Mouse (Mus musculus): ENCODE measurements around the gene Lrrtm3. TPM values are rescaled to one million over a fixed set of nuclear protein-coding genes. Genes with fewer than 3 reads are reported as not detected.

The Lrrtm3 gene
- polyA plus RNA-seq (2014; fragmentation: Illumina TruSeq; extraction: RNeasy Lipid Tissue Mini Kit (QIAGEN cat#74804); ENCODE audit: insufficient read depth, low read depth, low replicate concordance), result not detected

GRCm38 (mm10) chr10:64089680-64090460 is at the start of gene Lrrtm3:
TSS of gene Lrrtm3 (minus strand) at chr10:64090277.

GRCm38 (mm10) chr10:63927334-63927733 is 162.7 kb downstream of the Lrrtm3 start, which contains the start of gene Gm10118:
TSS of gene Gm10118 (minus strand) at chr10:63927434.

Other genes with a start within 250 kb of the Lrrtm3 start
- gene Gm10118, start 162.8 kb downstream of the Lrrtm3 start, polyA plus RNA-seq (2014; fragmentation: Illumina TruSeq; extraction: RNeasy Lipid Tissue Mini Kit (QIAGEN cat#74804); ENCODE audit: insufficient read depth, low read depth, low replicate concordance), result not detected